Mouse (Mus musculus): ENCODE measurements around the gene A230050P20Rik. TPM values are rescaled to one million over a fixed set of nuclear protein-coding genes. Genes with fewer than 3 reads are reported as not detected.
"Not testable (repeated sequence)": the region's sequence is repeated elsewhere in the genome, so short reads cannot be mapped to it uniquely, and the experiment has no call there.

Gene A230050P20Rik
- 10 to 100 TPM; 50.7 to 77.1 TPM for total RNA-seq (2021)

DNA sequence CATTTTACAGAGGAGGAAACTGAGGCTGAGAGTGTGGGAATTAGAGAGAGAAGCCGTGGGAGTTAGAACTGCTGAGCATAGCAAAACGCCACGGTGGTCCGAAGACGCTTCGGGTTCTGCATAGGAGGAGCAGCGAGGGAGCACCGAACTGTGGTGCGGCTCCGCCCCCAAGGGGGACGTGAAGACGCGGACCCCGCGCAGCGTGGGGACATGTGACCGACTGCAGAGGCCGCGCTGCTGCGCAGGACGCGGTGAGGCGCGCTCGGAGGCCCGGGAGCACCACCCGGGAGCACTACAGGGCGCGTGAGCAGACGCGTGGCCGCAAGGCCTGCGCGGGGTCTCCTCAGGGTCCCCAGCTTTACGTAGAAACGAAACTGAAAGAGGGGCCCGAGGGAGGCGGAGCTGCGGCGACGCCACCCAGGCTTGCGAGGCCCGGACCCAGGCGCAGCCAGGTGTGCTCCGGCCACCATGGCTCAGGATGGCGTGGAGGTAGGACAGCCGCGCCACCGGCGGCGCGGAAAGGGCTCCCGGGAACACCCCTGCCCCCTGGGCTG lies at the start of gene A230050P20Rik:
Gene A230050P20Rik (plus strand): TSS at position 195 of the 554 bp plus-strand sequence.
- DNase-seq (ENCODE audit: extremely low spot score in 1 of 2, low spot score in 1 of 2), result peak; percentile 64 to 67

- no peak for DNase-seq (ENCODE audit: extremely low spot score in 1 of 2, low spot score in 1 of 2)
Observed at GRCm38 (mm10) chr9:20820001-20820400, 48.4 kb upstream of the A230050P20Rik start.

DNA sequence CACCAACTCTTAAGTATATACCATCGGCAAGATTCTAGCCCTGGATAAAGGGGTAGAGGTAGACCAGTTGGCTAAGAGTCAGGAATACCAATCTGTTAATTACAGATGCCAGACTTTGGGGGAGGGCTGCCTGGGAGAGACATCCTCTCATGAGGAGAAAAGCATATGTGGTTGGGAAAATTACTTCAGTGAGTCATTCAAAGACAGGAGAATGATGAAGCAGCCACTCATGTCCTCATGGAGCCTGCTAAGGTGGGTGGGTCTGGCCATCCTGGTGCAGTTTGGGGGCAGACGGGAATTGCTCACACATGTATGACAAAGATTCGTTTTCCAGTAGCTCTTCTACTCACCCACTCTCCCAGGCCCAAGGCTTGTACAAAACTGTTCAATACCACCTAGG lies 45.6 kb upstream of the A230050P20Rik start:
- no peak for DNase-seq (ENCODE audit: extremely low spot score in 1 of 2, low spot score in 1 of 2)

DNA sequence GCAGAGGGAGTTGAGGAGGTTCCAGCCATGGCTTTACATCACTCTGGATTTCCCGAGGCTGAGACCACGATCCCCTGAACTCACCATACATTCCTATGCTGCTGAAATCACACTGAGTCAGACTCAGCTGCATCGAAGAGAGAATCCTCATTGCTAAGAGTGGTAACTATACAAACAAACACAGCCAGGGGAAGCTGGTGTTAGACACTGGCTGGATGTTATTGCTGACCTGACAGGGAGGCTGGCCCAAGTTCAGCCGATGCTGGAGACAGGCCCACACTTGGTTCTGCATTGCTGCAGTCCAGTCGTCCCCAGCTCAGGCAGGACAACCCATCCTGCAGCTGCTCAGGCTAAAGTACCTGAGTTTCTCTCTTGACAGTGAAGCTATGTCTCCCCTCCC lies 42.7 kb upstream of the A230050P20Rik start:
- no peak for DNase-seq (ENCODE audit: extremely low spot score in 1 of 2, low spot score in 1 of 2)

DNA sequence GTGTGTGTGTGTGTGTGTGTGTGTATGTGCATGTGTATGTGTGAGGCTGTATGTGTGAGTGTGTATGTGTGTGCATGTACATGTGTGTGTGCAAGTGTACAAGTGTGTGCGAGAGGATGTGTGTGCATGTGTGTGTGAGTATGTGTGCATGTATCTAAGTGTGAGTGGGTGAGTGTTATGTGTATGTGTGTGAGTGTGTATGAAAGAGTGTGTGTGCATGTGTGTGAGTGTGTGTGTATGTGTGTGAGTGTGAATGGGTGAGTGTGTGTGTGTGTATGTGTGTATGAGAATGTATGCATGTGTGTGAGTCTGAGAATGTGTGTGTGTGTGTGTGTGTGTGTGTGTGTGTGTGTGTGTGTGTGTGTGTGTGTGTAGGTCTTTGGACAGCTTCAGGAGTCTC lies 40.3 kb upstream of the A230050P20Rik start:
- no peak for DNase-seq (ENCODE audit: extremely low spot score in 1 of 2, low spot score in 1 of 2)

- peak; percentile 94 to 99 for DNase-seq (ENCODE audit: extremely low spot score in 1 of 2, low spot score in 1 of 2)
Observed at GRCm38 (mm10) chr9:20830901-20831643, 37.4 kb upstream of the A230050P20Rik start.

DNA sequence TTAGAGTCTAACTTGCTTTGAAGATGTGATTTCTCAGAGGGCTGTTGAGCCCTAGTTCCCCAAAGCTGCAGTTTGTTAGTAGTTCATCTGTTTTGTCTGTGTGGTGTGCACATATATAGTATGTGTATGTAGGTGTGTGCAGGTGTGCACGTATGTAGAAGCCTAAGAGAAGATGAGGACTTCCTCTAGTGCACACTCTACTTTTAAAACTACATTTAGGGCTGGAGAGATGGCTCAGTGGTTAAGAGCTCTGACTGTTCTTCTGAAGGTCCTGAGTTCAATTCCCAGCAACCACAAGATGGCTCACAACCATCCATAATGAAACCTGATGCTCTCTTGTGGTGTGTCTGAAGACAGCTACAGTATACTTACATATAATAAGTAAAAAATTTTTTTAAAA lies 33.6 kb upstream of the A230050P20Rik start:
- DNase-seq (ENCODE audit: extremely low spot score in 1 of 2, low spot score in 1 of 2), result no peak

DNA sequence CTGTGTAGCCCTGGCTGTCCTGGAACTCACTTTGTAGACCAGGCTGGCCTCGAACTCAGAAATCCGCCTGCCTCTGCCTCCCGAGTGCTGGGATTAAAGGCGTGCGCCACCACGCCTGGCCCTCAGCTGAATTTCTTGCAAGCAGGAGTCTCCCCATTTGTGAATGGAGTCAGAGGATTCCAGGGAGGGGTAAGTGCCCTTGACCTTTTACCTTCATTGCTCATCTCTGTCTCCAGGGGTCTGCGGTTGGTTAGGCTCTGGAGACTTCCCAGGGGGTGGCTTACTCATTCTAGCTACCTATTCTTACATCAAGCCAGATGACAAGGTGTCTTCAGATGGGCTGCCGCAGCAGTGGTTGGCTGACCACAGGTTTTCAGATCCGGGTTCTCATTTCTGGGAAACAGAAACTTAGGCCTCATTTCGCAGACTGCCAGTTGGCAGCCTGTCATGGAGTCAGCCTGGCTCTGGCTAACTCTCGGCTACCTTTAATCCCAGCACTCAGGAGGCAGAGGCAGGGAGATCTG lies 32.9 kb upstream of the A230050P20Rik start:
- not testable (repeated sequence) for DNase-seq (ENCODE audit: extremely low spot score in 1 of 2, low spot score in 1 of 2)

DNA sequence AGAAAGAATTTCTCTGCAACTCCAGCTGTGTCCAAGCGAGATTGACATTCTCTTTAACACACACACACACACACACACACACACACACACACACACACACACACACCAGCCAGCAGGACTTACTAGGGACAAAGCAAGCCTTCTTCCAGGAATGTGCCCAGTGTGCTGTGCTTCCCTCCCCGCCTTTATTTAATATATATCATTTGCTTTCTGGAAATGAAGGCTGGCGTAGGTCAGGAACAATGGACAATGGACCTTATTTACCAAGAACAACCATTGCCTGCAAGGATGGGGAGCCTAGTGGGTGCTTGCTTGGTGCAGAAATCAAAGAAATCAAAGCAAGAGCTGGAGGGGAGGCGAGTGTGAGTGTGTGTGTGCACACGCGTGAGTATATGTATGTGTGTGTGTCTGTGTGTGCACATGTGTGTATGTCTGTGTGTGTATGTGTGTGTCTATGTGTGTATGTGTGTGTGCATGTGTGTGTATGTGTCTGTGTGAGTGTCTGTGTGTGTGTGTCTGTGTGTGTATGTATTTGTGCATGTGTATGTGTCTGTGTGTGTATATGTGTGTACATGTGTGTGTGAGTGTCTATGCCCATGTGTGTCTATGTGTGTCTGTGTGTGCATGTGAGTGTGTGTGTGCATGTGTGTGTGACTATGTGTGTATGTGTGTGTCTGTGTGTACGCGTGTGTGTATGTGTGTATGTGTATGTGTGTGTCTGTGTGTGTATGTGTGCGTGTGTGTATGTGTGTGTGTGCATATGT lies 31.1 kb upstream of the A230050P20Rik start:
- no peak for DNase-seq (ENCODE audit: extremely low spot score in 1 of 2, low spot score in 1 of 2)

DNA sequence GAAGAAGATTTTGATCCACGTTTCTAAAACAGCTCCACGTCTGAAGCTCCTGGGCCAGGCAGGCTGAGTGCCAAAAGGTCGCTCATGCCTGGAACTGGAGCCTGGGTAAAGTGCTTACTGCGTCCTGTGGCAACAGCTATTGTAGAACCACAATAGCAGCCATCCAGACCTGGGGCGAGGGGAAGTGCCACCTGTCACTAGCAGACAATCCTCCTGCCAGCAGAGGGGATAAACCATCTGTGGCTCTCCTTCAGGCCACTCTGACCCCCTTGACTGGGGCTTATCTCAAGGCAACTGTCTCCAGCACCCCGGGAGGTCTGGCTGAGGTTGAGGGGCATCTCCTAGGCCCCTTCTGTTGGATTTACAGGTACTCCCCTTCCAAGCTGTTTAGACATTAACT lies 29.5 kb upstream of the A230050P20Rik start:
- no peak for DNase-seq (ENCODE audit: extremely low spot score in 1 of 2, low spot score in 1 of 2)

GRCm38 (mm10) chr9:20842211-20842610 lies 26.2 kb upstream of the A230050P20Rik start:
- DNase-seq (ENCODE audit: extremely low spot score in 1 of 2, low spot score in 1 of 2), result no peak

GRCm38 (mm10) chr9:20842670-20843069 lies 25.8 kb upstream of the A230050P20Rik start:
- DNase-seq (ENCODE audit: extremely low spot score in 1 of 2, low spot score in 1 of 2), result no peak

- DNase-seq (ENCODE audit: extremely low spot score in 1 of 2, low spot score in 1 of 2), result no peak
Observed at GRCm38 (mm10) chr9:20850179-20850578, 18.3 kb upstream of the A230050P20Rik start.

DNA sequence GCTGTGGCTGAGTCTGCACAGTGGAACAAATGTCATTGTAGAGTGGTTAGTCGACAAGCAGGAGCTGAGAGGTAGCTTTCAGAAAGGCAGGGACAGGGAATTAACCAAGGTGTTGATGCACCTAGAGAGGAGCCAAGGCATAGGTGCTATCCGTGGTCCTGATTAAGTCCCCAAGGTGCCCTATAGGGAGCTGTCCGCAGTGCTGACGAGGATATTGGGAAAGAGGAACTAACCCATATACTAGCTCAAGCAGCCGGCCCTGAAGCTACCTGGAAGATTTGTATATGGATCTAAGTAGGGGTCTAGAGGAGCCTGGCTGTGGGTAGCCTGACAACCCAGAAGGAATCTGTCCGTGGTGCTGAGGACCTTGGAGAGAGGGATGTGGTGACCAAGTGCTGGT lies 11.3 kb upstream of the A230050P20Rik start:
- DNase-seq (ENCODE audit: extremely low spot score in 1 of 2, low spot score in 1 of 2), result no peak

GRCm38 (mm10) chr9:20859926-20860325 lies 8.5 kb upstream of the A230050P20Rik start:
- DNase-seq (ENCODE audit: extremely low spot score in 1 of 2, low spot score in 1 of 2), result no peak

DNA sequence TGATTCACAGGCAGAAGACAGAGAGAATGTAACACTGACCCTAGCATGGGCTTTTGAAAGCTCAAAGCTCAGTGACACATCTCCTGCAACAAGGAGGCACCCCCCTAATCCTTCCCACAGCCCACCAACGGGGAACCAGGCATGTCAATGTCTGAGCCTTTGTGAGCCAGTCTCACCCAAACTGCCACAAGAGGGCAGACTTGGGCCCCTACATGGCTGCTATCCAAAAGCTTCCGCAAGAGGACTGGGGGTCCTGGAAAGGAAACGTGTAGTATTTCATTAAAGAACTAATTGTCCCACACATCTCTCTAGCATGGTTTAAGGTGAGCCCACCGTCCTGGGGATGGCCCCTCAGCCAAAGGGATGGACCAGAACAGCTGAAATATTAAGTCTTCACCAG lies 6.6 kb upstream of the A230050P20Rik start:
- DNase-seq (ENCODE audit: extremely low spot score in 1 of 2, low spot score in 1 of 2), result no peak

GRCm38 (mm10) chr9:20862225-20862624 lies 6.2 kb upstream of the A230050P20Rik start:
- DNase-seq (ENCODE audit: extremely low spot score in 1 of 2, low spot score in 1 of 2), result no peak

- DNase-seq (ENCODE audit: extremely low spot score in 1 of 2, low spot score in 1 of 2), result no peak
Observed at GRCm38 (mm10) chr9:20866879-20867278, 1.6 kb upstream of the A230050P20Rik start.

DNA sequence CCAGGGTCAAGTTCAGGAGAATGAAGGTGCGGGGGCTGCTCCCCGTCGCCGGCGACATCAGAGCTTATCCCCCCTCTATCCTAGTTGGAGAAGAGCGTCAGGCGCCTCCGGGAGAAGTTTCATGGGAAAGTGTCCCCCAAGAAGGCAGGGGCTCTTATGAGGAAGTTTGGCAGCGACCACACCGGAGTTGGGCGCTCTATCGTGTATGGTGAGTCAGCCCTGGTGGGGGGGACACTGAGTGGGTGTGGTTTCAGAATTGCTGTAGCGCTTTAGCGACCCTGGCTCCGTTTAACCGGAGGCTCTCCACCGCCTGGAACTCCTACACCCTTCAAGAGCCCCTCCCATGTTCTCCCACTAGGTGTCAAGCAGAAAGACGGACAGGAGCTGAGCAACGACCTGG lies 804 bp downstream of the A230050P20Rik start:
- DNase-seq (ENCODE audit: extremely low spot score in 1 of 2, low spot score in 1 of 2), result no peak

DNA sequence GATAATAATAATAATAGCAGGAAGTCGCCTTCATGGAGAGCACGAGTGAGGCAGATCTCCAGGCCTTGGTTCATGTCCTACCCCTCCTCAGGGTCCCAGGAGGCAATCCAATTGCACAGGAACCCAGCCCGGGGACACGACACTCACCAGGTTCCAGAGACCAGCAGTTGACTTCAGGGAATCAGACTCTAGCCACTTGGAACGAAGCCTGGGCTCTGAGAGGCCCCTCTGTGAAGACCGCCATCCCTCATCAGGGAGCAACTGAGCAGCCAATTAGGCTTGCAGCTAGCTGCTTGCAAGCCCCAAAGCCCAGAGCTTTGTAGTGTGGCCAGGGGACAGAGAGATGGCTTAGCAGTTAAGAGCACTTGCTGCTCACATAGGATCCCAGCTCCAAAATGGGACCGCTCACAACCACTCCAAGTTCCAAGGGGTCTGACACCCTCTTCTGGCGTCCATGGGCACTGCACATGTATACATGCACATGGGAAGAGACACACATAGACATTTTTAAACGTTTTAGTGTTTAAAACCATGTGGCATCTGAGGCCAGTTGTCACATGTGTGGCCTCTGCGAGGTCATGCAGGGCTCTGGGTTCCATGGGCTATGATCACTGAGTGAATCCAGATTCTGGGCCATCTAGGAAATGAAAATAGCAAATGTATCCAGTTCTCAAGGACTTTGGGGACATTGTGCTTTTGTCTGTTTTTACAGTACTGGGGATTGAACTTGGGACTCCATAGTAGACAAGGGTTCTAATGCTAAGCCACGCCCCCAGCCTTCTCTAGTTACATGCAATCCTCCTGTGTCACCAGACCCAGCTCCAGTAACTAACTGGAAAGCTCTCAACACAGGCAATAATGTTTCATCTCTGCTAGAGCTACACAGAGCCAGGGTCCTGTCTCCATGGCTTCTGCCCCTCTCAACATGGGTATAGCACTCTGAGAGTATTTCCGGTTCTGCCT lies 2.0 kb downstream of the A230050P20Rik start:
- no peak for DNase-seq (ENCODE audit: extremely low spot score in 1 of 2, low spot score in 1 of 2)
